Mouse (Mus musculus): ENCODE data around the gene Fut2.

Fut2 gene

GRCm38 (mm10) chr7:45609511-45609910 lies 56.7 kb downstream of the Fut2 start:
- no peak for DNase-seq (ENCODE audit: inconsistent age in 2 of 2, low spot score in 1 of 2)

- peak; percentile 63 to 80 for DNase-seq (ENCODE audit: inconsistent age in 2 of 2, low spot score in 1 of 2)
Measured at GRCm38 (mm10) chr7:45605704-45606289, 60.4 kb downstream of the Fut2 start.

GRCm38 (mm10) chr7:45598960-45599879 lies 67.0 kb downstream of the Fut2 start:
- peak in 1 of 2 experiments; percentile 5 for DNase-seq (ENCODE audit: inconsistent age in 2 of 2, low spot score in 1 of 2)
